Mouse (Mus musculus) testis, adult 10 weeks (tissue): ENCODE results near the gene Ube2l6. TPM values are rescaled to one million over a fixed set of nuclear protein-coding genes. Genes with fewer than 3 reads are reported as not detected.

Experiments used
- polyA plus RNA-seq: library from polyadenylated mRNA; stranded (reverse); fragments of 350-450 nt; fragmentation: Illumina TruSeq; extraction: RNeasy Lipid Tissue Mini Kit (QIAGEN cat#74804); gene quantifications from one replicate; pipeline ENCODE4 v1.2.3, GENCODE M21; 2014; ENCODE audit warnings: low read depth, low replicate concordance

Ube2l6 gene
- 2.4 TPM for polyA plus RNA-seq

DNA sequence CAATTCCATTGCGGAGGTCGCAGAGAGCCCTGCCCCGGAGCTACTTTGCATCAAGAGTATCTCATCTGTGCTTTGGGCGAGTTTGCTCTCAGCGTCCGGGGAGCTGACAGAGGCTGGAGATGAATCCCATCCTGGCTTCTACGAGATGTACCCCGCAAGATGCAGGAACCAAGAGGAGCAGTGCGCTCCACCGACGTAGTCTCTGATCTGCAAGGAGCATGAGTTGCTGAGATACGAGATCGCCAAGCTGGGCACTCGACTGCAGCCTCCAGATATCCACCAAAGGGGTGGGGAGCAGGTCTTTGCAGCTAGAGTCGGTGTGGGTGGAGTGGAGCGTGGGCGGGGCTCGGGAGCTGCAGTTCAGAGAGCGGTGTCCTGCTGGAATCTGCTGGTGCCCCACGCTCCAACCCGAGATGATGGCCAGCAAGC is at the start of gene Ube2l6:
Gene Ube2l6 (plus strand): TSS at position 336 of the 429 bp plus-strand sequence.

DNA sequence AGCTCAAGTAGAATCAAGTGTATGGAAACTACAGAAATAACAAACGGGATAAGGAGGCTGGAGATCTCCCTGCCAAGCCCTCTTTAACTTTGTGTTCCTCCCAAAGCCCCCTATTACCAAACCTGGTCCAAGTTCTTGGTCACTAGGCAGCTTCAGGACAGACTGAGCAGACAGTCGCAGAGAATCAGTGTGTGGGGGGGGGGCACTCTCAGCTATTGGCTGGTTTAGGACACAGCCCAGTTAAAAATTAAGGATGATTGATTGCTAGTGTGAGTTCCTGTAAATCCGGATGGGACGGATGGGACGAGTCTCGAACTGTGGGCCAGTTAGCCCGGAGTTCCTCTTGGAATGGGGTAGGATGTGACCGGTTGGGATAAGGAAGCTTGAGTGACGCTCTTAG is 23.4 kb upstream of the Ube2l6 start, which contains the start of gene Serping1:
Gene Serping1 (minus strand): TSS at position 204 of the 400 bp plus-strand sequence.

DNA sequence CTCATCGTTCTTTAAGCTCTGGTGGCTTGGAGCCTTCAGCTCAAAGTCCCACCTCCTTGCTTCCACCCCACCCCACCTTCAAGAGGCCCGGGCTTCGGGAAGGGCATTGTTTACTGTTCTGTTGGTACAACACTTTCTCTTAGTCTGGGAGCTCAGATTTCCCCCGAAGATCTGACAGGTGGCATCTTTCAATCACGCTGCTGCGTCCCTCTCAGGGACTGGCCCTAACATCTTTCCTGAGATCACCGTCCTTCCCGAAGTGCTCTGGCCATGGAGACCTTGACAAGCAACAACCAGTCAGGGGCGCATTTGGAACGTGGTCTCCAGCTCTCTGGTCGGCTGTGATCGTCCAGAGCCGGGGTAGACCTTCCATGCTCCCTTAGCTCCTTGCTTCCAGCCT is 23.9 kb downstream of the Ube2l6 start, which contains the start of gene Smtnl1:
Gene Smtnl1 (minus strand): TSS at position 101 of the 400 bp plus-strand sequence.

DNA sequence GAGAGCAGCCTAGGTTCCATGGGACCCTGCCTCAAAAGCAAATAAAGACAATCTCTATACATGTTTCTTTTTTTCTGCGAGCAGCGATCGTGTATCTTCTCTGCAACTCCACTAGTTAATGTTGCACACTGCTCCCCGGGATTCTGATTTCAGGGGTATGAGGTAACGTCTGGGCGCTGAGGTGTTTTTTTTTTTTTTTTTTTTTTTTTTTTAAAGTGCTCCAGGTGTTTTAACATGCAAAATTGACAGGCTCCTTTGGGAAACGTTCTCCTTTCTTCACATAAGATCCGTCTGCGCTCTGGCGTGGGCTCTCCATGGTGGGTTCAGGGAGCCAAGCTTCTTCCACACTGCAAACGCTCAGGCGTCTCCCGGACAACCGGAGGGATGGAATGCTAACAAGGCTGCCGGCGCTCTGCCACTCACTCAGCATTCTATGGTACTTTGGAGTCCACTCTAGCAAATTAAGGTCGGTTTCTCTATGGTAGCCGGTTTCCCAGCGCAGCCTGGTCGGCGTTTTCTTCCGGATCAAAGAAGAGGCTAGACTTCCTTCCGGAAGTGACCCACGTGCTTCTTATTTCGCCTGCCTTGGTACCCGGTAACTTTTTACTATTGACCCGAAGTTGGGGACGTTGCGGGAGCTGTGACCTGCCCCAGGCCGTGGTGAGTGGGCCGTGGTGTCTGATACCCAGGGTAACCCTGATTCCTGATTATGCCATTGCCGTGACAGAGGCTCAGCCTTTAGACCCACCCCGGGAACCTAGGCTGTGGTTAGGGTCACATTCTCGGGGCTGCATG is 28.1 kb downstream of the Ube2l6 start, which contains the start of gene Timm10:
Gene Timm10 (plus strand): TSS at position 510 of the 795 bp plus-strand sequence.

DNA sequence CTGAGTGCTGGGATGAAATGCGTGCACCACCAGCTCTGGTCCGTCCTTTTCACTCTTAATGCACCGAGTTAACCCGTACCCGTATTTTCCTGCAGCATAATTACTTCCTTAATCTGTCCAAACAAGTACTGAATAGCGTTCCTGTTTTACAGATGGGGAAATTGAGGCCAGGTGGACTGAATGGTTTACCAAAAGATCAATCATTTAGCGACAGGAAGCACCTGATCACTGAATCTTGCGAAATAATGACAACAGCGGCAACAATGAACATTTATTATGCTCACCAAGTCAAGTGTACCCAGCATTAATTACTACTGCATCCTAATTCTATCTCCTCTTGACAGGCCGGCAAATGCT is 39.9 kb downstream of the Ube2l6 start, which contains the start of gene Slc43a1:
Gene Slc43a1 (plus strand): TSS at position 258 of the 357 bp plus-strand sequence.

Other genes with a start within 250 kb of the Ube2l6 start
- 79.3 TPM for gene Ctnnd1, start 148.1 kb upstream of the Ube2l6 start, polyA plus RNA-seq
- gene Btbd18, start 139.7 kb upstream of the Ube2l6 start, polyA plus RNA-seq, result 4.5 TPM
- 5.3 TPM for gene Selenoh, start 128.1 kb upstream of the Ube2l6 start, polyA plus RNA-seq
- not detected for gene Gm28635, start 120.8 kb upstream of the Ube2l6 start, polyA plus RNA-seq
- gene Med19, start 120.4 kb upstream of the Ube2l6 start, polyA plus RNA-seq, result 55.8 TPM
- 70.8 TPM for gene Tmx2, start 119.7 kb upstream of the Ube2l6 start, polyA plus RNA-seq
- gene Zdhhc5, start 83.6 kb upstream of the Ube2l6 start, polyA plus RNA-seq, result 265 TPM
- 51.4 TPM for gene Clp1, start 71.5 kb upstream of the Ube2l6 start, polyA plus RNA-seq
- gene Ypel4, start 64.8 kb upstream of the Ube2l6 start, polyA plus RNA-seq, result 3.0 TPM
- not detected for gene Gm19426, start 55.2 kb upstream of the Ube2l6 start, polyA plus RNA-seq
- 12.6 TPM for gene Serping1, start 23.4 kb upstream of the Ube2l6 start, polyA plus RNA-seq
- 1.1 TPM for gene Smtnl1, start 23.8 kb downstream of the Ube2l6 start, polyA plus RNA-seq
- 1.9 TPM for gene Timm10, start 28.2 kb downstream of the Ube2l6 start, polyA plus RNA-seq
- gene Slc43a1, start 40.0 kb downstream of the Ube2l6 start, polyA plus RNA-seq, result 0.11 TPM
- gene Rtn4rl2, start 87.9 kb downstream of the Ube2l6 start, polyA plus RNA-seq, result not detected
- 2.2 TPM for gene Slc43a3, start 137.8 kb downstream of the Ube2l6 start, polyA plus RNA-seq
- gene Prg2, start 181.6 kb downstream of the Ube2l6 start, polyA plus RNA-seq, result not detected
- gene Prg3, start 189.4 kb downstream of the Ube2l6 start, polyA plus RNA-seq, result not detected
- gene Ssrp1, start 238.4 kb downstream of the Ube2l6 start, polyA plus RNA-seq, result 103 TPM
- 59.1 TPM for gene P2rx3, start 238.6 kb downstream of the Ube2l6 start, polyA plus RNA-seq
- 0.21 TPM for gene Tnks1bp1, start 249.2 kb downstream of the Ube2l6 start, polyA plus RNA-seq